Mouse (Mus musculus) layer of hippocampus, postnatal 14 days (tissue): ENCODE measurements around the gene Cartpt. TPM values are rescaled to one million over a fixed set of nuclear protein-coding genes. Genes with fewer than 3 reads are reported as not detected.
"Not testable (repeated sequence)": the region's sequence is repeated elsewhere in the genome, so short reads cannot be mapped to it uniquely, and the experiment has no call there.

Experiments used
- DNase-seq, 2 experiments: peaks; one replicate each; pipeline ENCODE4 v3.0.0; 2021 to 2022; ENCODE audit warnings: low spot score in 2 of 2, mixed read lengths in 1 of 2
- total RNA-seq, 2 experiments: library from RNA; stranded (reverse); gene quantifications; 2 replicates each; pipeline ENCODE4 v1.2.3; 2021

Gene Cartpt
- total RNA-seq, 2 experiments from 2014 or later = 1.7 to 3.0 TPM

- DNase-seq = peak in 1 of 2 experiments; percentile 29
Observed at GRCm38 (mm10) chr13:99857879-99858278, 43.0 kb downstream of the Cartpt start.

GRCm38 (mm10) chr13:99857336-99857735 is 43.6 kb downstream of the Cartpt start:
- DNase-seq = no peak

- no peak for DNase-seq
Observed at GRCm38 (mm10) chr13:99855229-99855628, 45.7 kb downstream of the Cartpt start.

- no peak for DNase-seq
Observed at GRCm38 (mm10) chr13:99853131-99853530, 47.8 kb downstream of the Cartpt start.

- DNase-seq = not testable (repeated sequence)
Observed at GRCm38 (mm10) chr13:99852416-99852815, 48.5 kb downstream of the Cartpt start.

GRCm38 (mm10) chr13:99851026-99851425 is 49.9 kb downstream of the Cartpt start:
- no peak for DNase-seq

GRCm38 (mm10) chr13:99849597-99849996 is 51.3 kb downstream of the Cartpt start:
- DNase-seq = peak; percentile 31

Other genes starting within 250 kb of the Cartpt start
- gene Mccc2, start 114.5 kb upstream of the Cartpt start, total RNA-seq = 10 to 100 TPM; 31.2 to 34.0 TPM
- gene Bdp1, start 203.0 kb upstream of the Cartpt start, total RNA-seq = 10 to 100 TPM; 30.9 to 31.4 TPM
- gene Serf1, start 206.9 kb upstream of the Cartpt start, total RNA-seq = 10 to 100 TPM; 29.5 to 32.6 TPM
- 10 to 100 TPM; 33.3 to 34.6 TPM for gene Smn1, start 223.8 kb upstream of the Cartpt start, total RNA-seq